Mouse (Mus musculus) lung, postnatal 0 days (tissue): ENCODE measurements around the gene Myo1c. TPM values are rescaled to one million over a fixed set of nuclear protein-coding genes. Genes with fewer than 3 reads are reported as not detected.

Source experiments
- ATAC-seq: fragments of 200-750 bp; cut with Nextera tagmentation; 2 replicates; pipeline ENCODE4 v1.8.0; 2017; ENCODE audit warnings: moderate library complexity
- DNase-seq: peaks from one replicate; pipeline ENCODE4 v3.0.0-alpha.2; 2016; ENCODE audit warnings: low spot score
- H3K27ac ChIP-seq: fragments of 300-500 bp; sonication (generic); 2 replicates; pipeline ENCODE4 v1.5.1; 2014; ENCODE audit warnings: antibody characterized with exemption, mild to moderate bottlenecking, low read length, mixed read lengths
- H3K27me3 ChIP-seq: fragments of 300-500 bp; sonication (generic); replicated peaks from 2 replicates; pipeline ENCODE4 v1.6.1; 2014; ENCODE audit warnings: low read length, mixed read lengths; ENCODE audit not compliant: insufficient read depth
- H3K36me3 ChIP-seq: fragments of 300-500 bp; sonication (generic); 2 replicates; pipeline ENCODE4 v1.6.1; 2014; ENCODE audit warnings: low read length, mixed read lengths; ENCODE audit not compliant: insufficient read depth
- H3K4me1 ChIP-seq: fragments of 300-500 bp; sonication (generic); 2 replicates; pipeline ENCODE4 v1.6.1; 2014; ENCODE audit warnings: antibody characterized with exemption, low read depth, low read length, mixed read lengths; ENCODE audit not compliant: insufficient read depth
- H3K4me2 ChIP-seq: fragments of 300-500 bp; sonication (generic); replicated peaks from 2 replicates; pipeline ENCODE4 v1.6.1; 2014; ENCODE audit warnings: low read depth, mild to moderate bottlenecking, low read length, moderate library complexity, mixed read lengths
- H3K4me3 ChIP-seq: fragments of 300-500 bp; sonication (generic); 2 replicates; pipeline ENCODE4 v1.5.1; 2014; ENCODE audit warnings: low read depth, low read length
- H3K9ac ChIP-seq: fragments of 300-500 bp; sonication (generic); replicated peaks from 2 replicates; pipeline ENCODE4 v1.6.1; 2014; ENCODE audit warnings: low read depth, mild to moderate bottlenecking
- H3K9me3 ChIP-seq: fragments of 300-500 bp; sonication (generic); 2 replicates; pipeline ENCODE4 v1.6.1; 2016; ENCODE audit warnings: low read length, mixed read lengths
- CTCF ChIP-seq: IDR thresholded peaks from 2 replicates; pipeline ENCODE4 v1.5.1; 2016; ENCODE audit warnings: antibody characterized with exemption, mild to moderate bottlenecking
- EP300 ChIP-seq: IDR thresholded peaks from 2 replicates; pipeline ENCODE4 v1.6.1; 2016; ENCODE audit warnings: antibody characterized with exemption, mild to moderate bottlenecking, control low read depth
- WGBS: fragments of 180-500 bp; shearing (Covaris S2); extraction: QIAGEN DNeasy Blood & Tissue Kit; methylation state at CpG from one replicate; pipeline ENCODE4 v1.1.7; 2014; 5-methylcytosine and 5-hydroxymethylcytosine counted together
- polyA plus RNA-seq: library from polyadenylated mRNA; unstranded; fragments of >200 nt; fragmentation: Nextera tagmentation; extraction: Ambion mirVana; gene quantifications from 2 replicates; pipeline ENCODE4 v1.2.1, GENCODE M21; 2015

Myo1c gene
- polyA plus RNA-seq, 1 experiment from 2014 or later, result 88.5 TPM

GRCm38 (mm10) chr11:75643323-75643722 lies 7.0 kb upstream of the Myo1c start:
- Histone ChIP-seq H3K4me1 (no peaks in the 10 kb centered on the region), H3K27ac (no peak overlapping the region), H3K36me3 (peaks cover 17% of the 10 kb centered on the region), H3K4me2 (no peak overlapping the region), H3K27me3 (no peaks in the 10 kb centered on the region), H3K9ac (no peak overlapping the region), H3K4me3 (no peak overlapping the region), H3K9me3 (no peaks in the 10 kb centered on the region)
- no peak for DNase-seq
- TF ChIP-seq CTCF, result no peak
- TF ChIP-seq EP300, result no peak
- ATAC-seq, result no peak
- 75% methylated on average over 5 of the region's 5 CpGs for WGBS

DNA sequence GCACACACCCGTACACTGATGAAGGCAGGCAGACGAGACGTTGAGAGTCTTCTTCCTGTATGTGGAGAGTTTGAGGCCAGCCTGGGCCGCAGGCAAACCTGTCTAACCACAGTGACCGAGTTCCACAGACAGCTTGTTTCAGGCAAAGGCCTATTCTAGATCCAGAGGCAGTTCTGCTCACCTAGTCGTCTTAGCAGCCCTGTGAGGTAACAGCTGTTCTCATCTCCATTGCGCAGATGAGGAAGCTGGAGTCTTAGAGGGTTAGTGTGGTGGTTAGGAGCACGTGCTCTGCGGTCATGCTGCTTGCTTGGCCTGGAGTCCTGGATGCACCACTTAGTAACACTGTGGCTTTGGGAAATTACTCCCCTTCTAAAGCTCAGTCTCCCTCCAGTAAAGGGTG lies 5.6 kb upstream of the Myo1c start:
- 75% methylated on average over 9 of the region's 9 CpGs for WGBS
- no peak for DNase-seq

DNA sequence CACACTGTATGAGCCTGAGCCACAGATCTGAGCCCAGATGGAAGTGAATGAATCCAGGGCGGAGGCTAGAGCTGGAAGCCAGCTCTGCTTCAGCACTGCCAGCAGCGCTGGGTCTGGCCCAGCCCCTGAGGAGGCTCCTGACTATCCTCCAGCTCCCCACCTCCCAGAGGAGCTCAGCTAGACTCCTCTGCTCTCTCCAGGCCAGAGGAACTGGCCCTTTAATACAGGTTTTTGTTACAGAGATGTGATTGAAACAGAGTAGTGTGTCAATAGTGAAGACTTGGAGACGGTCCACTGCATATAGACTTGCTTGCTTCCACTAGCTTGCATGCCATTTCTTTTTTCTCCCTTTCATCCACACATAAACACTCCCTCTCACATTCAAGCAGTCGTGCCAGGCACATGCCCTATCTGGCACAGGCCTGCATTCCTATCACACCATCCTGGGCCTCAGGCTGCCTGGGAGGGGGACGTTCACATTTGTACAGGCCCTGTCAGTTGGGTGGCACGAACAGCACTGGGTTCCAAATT lies 2.6 kb upstream of the Myo1c start:
- peaks cover 18% of the 10 kb centered on the region for H3K4me1 ChIP-seq
- no peak overlapping the region for H3K9ac ChIP-seq
- ATAC-seq, result no peak
- TF ChIP-seq CTCF (no peak), EP300 (no peak)
- H3K9me3 ChIP-seq, result no peaks in the 10 kb centered on the region
- no peak for DNase-seq
- no peaks in the 10 kb centered on the region for H3K27me3 ChIP-seq
- WGBS, result 63% methylated on average over 6 of the region's 6 CpGs
- H3K27ac ChIP-seq, result 0 out of 2 replicates have a peak overlapping the region, but pooled peaks have one; percentile 97
- no peak overlapping the region for H3K4me3 ChIP-seq
- H3K4me2 ChIP-seq, result no peak overlapping the region
- H3K36me3 ChIP-seq, result 0 out of 2 replicates have a peak, but pooled peaks cover 6% of the 10 kb centered on the region

More for the DNA sequence above, 5.6 kb upstream of the Myo1c start:
- peaks cover 11% of the 10 kb centered on the region; the same call in 1 of the 2 replicates for H3K36me3 ChIP-seq
- no peak for TF ChIP-seq EP300
- no peak for TF ChIP-seq CTCF
- no peak overlapping the region for H3K27ac ChIP-seq
- no peak overlapping the region for H3K9ac ChIP-seq
- peaks cover 1% of the 10 kb centered on the region; the same call in 1 of the 2 replicates for H3K4me1 ChIP-seq
- H3K9me3 ChIP-seq, result no peaks in the 10 kb centered on the region
- no peak for ATAC-seq
- H3K4me2 ChIP-seq, result no peak overlapping the region
- H3K4me3 ChIP-seq, result no peak overlapping the region
- no peaks in the 10 kb centered on the region for H3K27me3 ChIP-seq

GRCm38 (mm10) chr11:75649155-75649561 lies 1.1 kb upstream of the Myo1c start:
- DNase-seq, result peak; percentile 74
- Histone ChIP-seq H3K27me3 (no peaks in the 10 kb centered on the region), H3K4me3 (no peak overlapping the region), H3K36me3 (0 out of 2 replicates have a peak, but pooled peaks cover 6% of the 10 kb centered on the region), H3K27ac (peak overlapping the region; percentile 97), H3K9ac (no peak overlapping the region), H3K9me3 (no peaks in the 10 kb centered on the region), H3K4me2 (no peak overlapping the region), H3K4me1 (peaks cover 23% of the 10 kb centered on the region)
- 59% methylated on average over 4 of the region's 4 CpGs for WGBS
- peak; percentile 42 for ATAC-seq
- TF ChIP-seq CTCF (peak; percentile 36; the same call in 1 of the 2 replicates), EP300 (peak; percentile 88)

DNA sequence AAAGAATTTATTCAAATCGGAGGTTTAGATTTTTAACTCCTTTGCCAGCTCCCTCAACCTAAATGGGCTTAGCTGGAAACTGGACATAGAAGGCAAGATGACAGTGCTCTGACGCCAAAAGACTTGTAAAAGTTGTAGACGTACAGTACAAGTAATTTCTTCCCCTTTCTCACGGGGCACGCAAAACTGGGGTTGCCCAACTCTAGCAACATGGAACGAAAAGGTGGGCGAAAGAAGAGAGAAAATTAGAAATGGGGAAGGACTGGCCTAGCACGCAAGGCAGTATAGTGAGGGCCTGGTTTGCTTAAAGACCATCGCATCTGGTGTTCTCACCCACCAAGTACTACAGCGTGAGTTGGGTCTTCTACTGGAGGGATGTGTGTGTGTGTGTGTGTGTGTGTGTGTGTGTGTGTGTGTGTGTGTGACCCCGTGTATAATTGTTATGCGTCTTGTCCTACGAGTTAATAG lies 688 bp downstream of the Myo1c start:
- peak overlapping the region; percentile 97 for H3K27ac ChIP-seq
- H3K9ac ChIP-seq, result 0 out of 2 replicates have a peak overlapping the region, but pooled peaks have one; percentile 79
- no peak for ATAC-seq
- 0 out of 2 replicates have a peak, but pooled peaks have one; percentile 20 for TF ChIP-seq EP300
- TF ChIP-seq CTCF, result no peak
- no peaks in the 10 kb centered on the region for H3K9me3 ChIP-seq
- H3K4me2 ChIP-seq, result peak overlapping the region; percentile 73
- H3K4me1 ChIP-seq, result peaks cover 33% of the 10 kb centered on the region
- H3K27me3 ChIP-seq, result no peaks in the 10 kb centered on the region
- peak overlapping the region; percentile 73 for H3K4me3 ChIP-seq
- WGBS, result 38% methylated on average over 13 of the region's 13 CpGs
- DNase-seq, result peak; percentile 31
- H3K36me3 ChIP-seq, result 0 out of 2 replicates have a peak, but pooled peaks cover 6% of the 10 kb centered on the region

DNA sequence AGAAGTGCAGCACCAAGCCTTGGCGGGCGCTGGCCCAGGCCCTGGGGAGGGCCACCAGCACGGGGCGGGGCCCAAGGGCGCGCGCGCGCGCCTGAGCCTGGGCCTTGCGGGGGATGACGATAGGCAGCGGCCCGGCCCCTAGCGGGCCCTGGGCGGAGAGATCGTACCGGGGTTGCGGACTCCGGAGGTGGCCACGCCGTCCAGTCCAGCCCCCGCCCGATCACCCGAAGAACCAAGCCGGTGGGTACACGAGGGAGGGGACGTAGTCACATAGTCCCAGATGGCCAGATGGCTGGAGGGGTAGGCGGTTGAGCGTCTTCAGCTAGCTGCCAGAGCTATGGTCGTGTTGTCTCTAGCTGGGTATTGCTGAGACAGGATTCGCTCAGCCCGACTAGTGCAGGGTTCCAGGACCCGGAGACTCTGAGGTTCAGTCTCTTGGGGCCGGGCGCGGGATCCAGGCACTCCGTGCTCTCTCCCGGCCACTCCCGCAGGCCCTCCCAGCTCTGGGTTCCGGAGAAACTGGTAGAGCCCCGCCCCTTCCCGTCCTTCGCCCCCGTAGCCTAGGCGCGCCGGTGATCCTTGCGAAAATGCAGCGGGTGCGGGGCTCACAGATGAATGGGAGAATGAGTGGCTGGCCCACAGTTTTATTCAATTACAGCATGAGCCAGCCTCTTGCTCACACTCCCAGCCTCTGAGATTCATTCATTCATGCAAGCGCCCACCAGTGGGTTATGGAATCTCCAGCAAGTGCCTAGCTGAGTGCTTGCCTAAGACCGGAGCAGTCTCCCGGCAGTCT lies 1.3 kb downstream of the Myo1c start:
- peak; percentile 57 for ATAC-seq
- peak overlapping the region; percentile 73 for H3K4me3 ChIP-seq
- peak overlapping the region; percentile 97 for H3K27ac ChIP-seq
- peak overlapping the region; percentile 79 for H3K9ac ChIP-seq
- H3K9me3 ChIP-seq, result no peaks in the 10 kb centered on the region
- 0% methylated on average over 47 of the region's 54 CpGs for WGBS
- 0 out of 2 replicates have a peak, but pooled peaks have one; percentile 18 for TF ChIP-seq CTCF
- TF ChIP-seq EP300, result 0 out of 2 replicates have a peak, but pooled peaks have one; percentile 15
- H3K4me2 ChIP-seq, result peak overlapping the region; percentile 73
- H3K27me3 ChIP-seq, result no peaks in the 10 kb centered on the region
- DNase-seq, result peak; percentile 88
- H3K4me1 ChIP-seq, result peaks cover 33% of the 10 kb centered on the region
- H3K36me3 ChIP-seq, result 0 out of 2 replicates have a peak, but pooled peaks cover 4% of the 10 kb centered on the region
